Mouse (Mus musculus): ENCODE results near the gene Slc25a54. TPM values are rescaled to one million over a fixed set of nuclear protein-coding genes. Genes with fewer than 3 reads are reported as not detected.
A peak's percentile ranks its signal among the peaks of the same experiment; 100 is the strongest.

Gene Slc25a54
- total and polyA plus RNA-seq, 2 experiments from 2014 or later, result not detected

DNA sequence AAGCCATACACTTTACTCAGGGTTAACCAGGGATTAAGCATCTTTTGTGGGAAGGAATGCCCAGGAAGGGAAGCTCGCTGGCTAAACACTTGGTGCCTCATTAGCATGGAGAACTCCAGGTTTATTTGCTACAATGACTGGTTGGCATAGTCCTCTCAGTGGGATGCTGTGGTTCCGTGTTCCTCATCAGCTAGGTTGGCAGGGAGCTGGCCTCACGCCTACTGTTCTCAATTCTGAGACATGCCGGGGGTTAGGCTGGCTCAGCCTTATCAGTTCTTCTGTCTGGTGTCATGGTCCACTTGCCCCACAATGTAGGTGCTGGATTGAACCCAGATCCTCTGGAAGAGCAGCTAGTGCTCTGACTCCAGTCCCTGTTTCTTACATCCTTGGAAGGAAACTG is 72.3 kb downstream of the Slc25a54 start:
- Histone ChIP-seq H3K36me3 (replicated peaks; ENCODE audit: control insufficient read depth, insufficient read depth, low read length) (0 out of 2 replicates have a peak, but pooled peaks cover 4% of the 10 kb centered on the region), H3K4me2 (ENCODE audit: low read depth, low read length) (no peak overlapping the region), H3K9ac (replicated peaks; ENCODE audit: low read depth, low read length) (no peak overlapping the region), H3K27me3 (ENCODE audit: control insufficient read depth, insufficient read depth, low read length) (no peaks in the 10 kb centered on the region), H3K4me1 (ENCODE audit: control insufficient read depth, insufficient read depth) (no peaks in the 10 kb centered on the region), H3K4me3 (ENCODE audit: low read depth, low read length) (no peak overlapping the region), H3K27ac (ENCODE audit: low read depth) (no peak overlapping the region), H3K9me3 (replicated peaks; ENCODE audit: control insufficient read depth, low read length) (no peaks in the 10 kb centered on the region)
- DNase-seq (ENCODE audit: low spot score) (no peak), ATAC-seq (ENCODE audit: insufficient read depth, low read depth) (no peak)
- WGBS, result 78% methylated on average over 4 of the region's 4 CpGs
- TF ChIP-seq EP300 (IDR thresholded peaks at IDR 0.05; ENCODE audit: low read depth), result no peak
- no peak for TF ChIP-seq CTCF (IDR thresholded peaks at IDR 0.05; ENCODE audit: low read depth)

GRCm38 (mm10) chr3:109153410-109153809 is 73.1 kb downstream of the Slc25a54 start:
- no peak for TF ChIP-seq CTCF (IDR thresholded peaks at IDR 0.05; ENCODE audit: low read depth)
- no peak for TF ChIP-seq EP300 (IDR thresholded peaks at IDR 0.05; ENCODE audit: low read depth)
- Histone ChIP-seq H3K27me3 (ENCODE audit: control insufficient read depth, insufficient read depth, low read length) (no peaks in the 10 kb centered on the region), H3K36me3 (replicated peaks; ENCODE audit: control insufficient read depth, insufficient read depth, low read length) (0 out of 2 replicates have a peak, but pooled peaks cover 4% of the 10 kb centered on the region), H3K4me2 (ENCODE audit: low read depth, low read length) (no peak overlapping the region), H3K9me3 (replicated peaks; ENCODE audit: control insufficient read depth, low read length) (no peaks in the 10 kb centered on the region), H3K4me3 (ENCODE audit: low read depth, low read length) (no peak overlapping the region), H3K4me1 (ENCODE audit: control insufficient read depth, insufficient read depth) (no peaks in the 10 kb centered on the region), H3K27ac (ENCODE audit: low read depth) (no peak overlapping the region), H3K9ac (replicated peaks; ENCODE audit: low read depth, low read length) (no peak overlapping the region)
- 94% methylated on average over 6 of the region's 6 CpGs for WGBS
- ATAC-seq (ENCODE audit: insufficient read depth, low read depth), result no peak
- DNase-seq (ENCODE audit: low spot score), result no peak

DNA sequence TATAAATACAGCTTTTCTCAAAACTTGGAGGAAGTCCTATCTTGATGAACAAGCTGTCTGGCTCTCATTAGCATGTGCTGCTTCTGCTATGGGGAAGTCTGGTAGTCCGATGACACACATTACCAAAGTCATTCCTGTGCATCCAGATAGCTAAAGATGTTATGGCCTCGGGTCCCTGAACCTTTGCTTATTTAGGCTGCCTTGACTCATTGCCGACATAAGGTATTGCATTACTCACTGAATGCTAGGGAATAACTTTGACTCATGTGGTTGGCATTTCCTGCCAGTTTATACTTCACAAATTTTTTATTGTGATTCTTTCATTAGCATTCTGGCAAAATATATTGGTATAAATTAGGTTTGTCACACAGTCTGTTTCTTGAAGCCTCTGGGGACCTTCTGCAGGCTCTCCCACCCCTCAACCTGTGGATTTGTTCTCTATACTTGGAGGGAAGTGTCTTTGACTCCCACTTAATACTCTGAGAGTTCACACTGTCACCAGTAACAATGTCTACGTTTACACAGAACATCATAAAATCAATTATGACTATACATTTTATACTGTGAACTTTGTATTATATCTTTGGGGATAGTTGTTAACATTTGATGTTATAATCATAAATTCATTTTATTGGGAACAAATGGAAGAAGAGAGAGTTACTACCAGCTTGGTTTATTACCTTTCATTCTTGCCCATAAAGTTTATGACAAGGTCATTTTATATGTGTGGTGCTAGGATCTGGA is 75.8 kb downstream of the Slc25a54 start:
- no peak for DNase-seq (ENCODE audit: low spot score)
- H3K9ac ChIP-seq (replicated peaks; ENCODE audit: low read depth, low read length), result no peak overlapping the region
- H3K27ac ChIP-seq (ENCODE audit: low read depth), result no peak overlapping the region
- WGBS, result 61% methylated on average over 4 of the region's 4 CpGs
- peaks cover 18% of the 10 kb centered on the region; the same call in 1 of the 2 replicates for H3K36me3 ChIP-seq (replicated peaks; ENCODE audit: control insufficient read depth, insufficient read depth, low read length)
- H3K4me2 ChIP-seq (ENCODE audit: low read depth, low read length), result no peak overlapping the region
- H3K4me3 ChIP-seq (ENCODE audit: low read depth, low read length), result no peak overlapping the region
- H3K9me3 ChIP-seq (replicated peaks; ENCODE audit: control insufficient read depth, low read length), result no peaks in the 10 kb centered on the region
- ATAC-seq (ENCODE audit: insufficient read depth, low read depth), result no peak
- H3K4me1 ChIP-seq (ENCODE audit: control insufficient read depth, insufficient read depth), result no peaks in the 10 kb centered on the region
- no peak for TF ChIP-seq CTCF (IDR thresholded peaks at IDR 0.05; ENCODE audit: low read depth)
- TF ChIP-seq EP300 (IDR thresholded peaks at IDR 0.05; ENCODE audit: low read depth), result no peak
- no peaks in the 10 kb centered on the region for H3K27me3 ChIP-seq (ENCODE audit: control insufficient read depth, insufficient read depth, low read length)

- H3K4me2 ChIP-seq (ENCODE audit: low read depth, low read length), result no peak overlapping the region
- H3K27me3 ChIP-seq (ENCODE audit: control insufficient read depth, insufficient read depth, low read length), result no peaks in the 10 kb centered on the region
- ATAC-seq (ENCODE audit: insufficient read depth, low read depth) (no peak), DNase-seq (ENCODE audit: low spot score) (no peak)
- H3K4me1 ChIP-seq (ENCODE audit: control insufficient read depth, insufficient read depth), result no peaks in the 10 kb centered on the region
- 78% methylated on average over 3 of the region's 3 CpGs for WGBS
- no peak overlapping the region for H3K4me3 ChIP-seq (ENCODE audit: low read depth, low read length)
- peaks cover 27% of the 10 kb centered on the region for H3K36me3 ChIP-seq (replicated peaks; ENCODE audit: control insufficient read depth, insufficient read depth, low read length)
- H3K9ac ChIP-seq (replicated peaks; ENCODE audit: low read depth, low read length), result no peak overlapping the region
- no peak overlapping the region for H3K27ac ChIP-seq (ENCODE audit: low read depth)
- H3K9me3 ChIP-seq (replicated peaks; ENCODE audit: control insufficient read depth, low read length), result no peaks in the 10 kb centered on the region
- TF ChIP-seq CTCF (IDR thresholded peaks at IDR 0.05; ENCODE audit: low read depth) (no peak), EP300 (IDR thresholded peaks at IDR 0.05; ENCODE audit: low read depth) (no peak)
Measured at GRCm38 (mm10) chr3:109157481-109157880, 77.2 kb downstream of the Slc25a54 start.

DNA sequence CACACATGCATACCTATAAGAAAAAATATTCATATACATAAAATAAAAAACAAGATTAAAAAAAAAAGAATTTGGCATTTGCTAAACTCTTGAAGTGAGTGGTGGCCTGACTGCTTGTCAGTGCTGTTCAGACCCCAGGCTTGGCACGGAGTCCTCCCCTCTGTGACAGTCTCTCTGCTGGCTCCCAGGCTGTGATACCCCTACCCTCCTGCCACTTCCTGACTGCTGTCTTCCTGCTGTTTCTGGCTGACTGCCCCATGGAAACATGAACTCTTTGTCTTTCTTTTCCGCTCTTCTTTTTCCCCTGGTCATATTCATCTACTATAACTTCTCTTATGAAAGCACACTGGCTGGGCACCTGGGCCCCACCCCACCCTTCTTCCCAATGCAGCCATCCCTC is 83.8 kb downstream of the Slc25a54 start:
- Histone ChIP-seq H3K4me1 (ENCODE audit: control insufficient read depth, insufficient read depth) (no peaks in the 10 kb centered on the region), H3K27ac (ENCODE audit: low read depth) (no peak overlapping the region), H3K9ac (replicated peaks; ENCODE audit: low read depth, low read length) (no peak overlapping the region), H3K4me3 (ENCODE audit: low read depth, low read length) (no peak overlapping the region), H3K27me3 (ENCODE audit: control insufficient read depth, insufficient read depth, low read length) (no peaks in the 10 kb centered on the region), H3K4me2 (ENCODE audit: low read depth, low read length) (no peak overlapping the region), H3K36me3 (replicated peaks; ENCODE audit: control insufficient read depth, insufficient read depth, low read length) (peaks cover 59% of the 10 kb centered on the region), H3K9me3 (replicated peaks; ENCODE audit: control insufficient read depth, low read length) (no peaks in the 10 kb centered on the region)
- ATAC-seq (ENCODE audit: insufficient read depth, low read depth) (no peak), DNase-seq (ENCODE audit: low spot score) (no peak)
- TF ChIP-seq EP300 (IDR thresholded peaks at IDR 0.05; ENCODE audit: low read depth) (no peak), CTCF (IDR thresholded peaks at IDR 0.05; ENCODE audit: low read depth) (no peak)
- WGBS, result 68% methylated on average over 2 of the region's 2 CpGs

DNA sequence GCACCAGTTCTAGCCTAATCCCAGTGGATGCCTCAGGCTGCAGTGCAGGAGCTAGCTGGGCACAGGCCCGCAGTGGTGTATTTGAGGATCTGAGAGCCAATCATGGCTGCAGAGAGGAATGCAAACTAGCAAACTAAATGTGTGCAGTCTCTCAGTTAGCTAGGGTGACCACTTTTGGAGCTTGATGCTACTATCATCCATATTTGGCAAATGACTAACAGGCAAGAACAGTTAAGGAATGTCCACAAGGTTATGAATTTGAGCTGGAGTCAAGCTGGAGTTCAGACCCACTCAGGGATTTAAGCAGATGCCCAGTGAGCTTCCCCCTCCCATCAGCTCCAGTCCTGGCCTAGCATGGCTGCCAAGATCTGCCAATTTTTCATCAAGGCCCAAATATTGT is 84.4 kb downstream of the Slc25a54 start:
- Histone ChIP-seq H3K27ac (ENCODE audit: low read depth) (no peak overlapping the region), H3K27me3 (ENCODE audit: control insufficient read depth, insufficient read depth, low read length) (no peaks in the 10 kb centered on the region), H3K4me2 (ENCODE audit: low read depth, low read length) (no peak overlapping the region), H3K36me3 (replicated peaks; ENCODE audit: control insufficient read depth, insufficient read depth, low read length) (peaks cover 53% of the 10 kb centered on the region), H3K4me1 (ENCODE audit: control insufficient read depth, insufficient read depth) (no peaks in the 10 kb centered on the region), H3K9ac (replicated peaks; ENCODE audit: low read depth, low read length) (no peak overlapping the region), H3K4me3 (ENCODE audit: low read depth, low read length) (no peak overlapping the region), H3K9me3 (replicated peaks; ENCODE audit: control insufficient read depth, low read length) (no peaks in the 10 kb centered on the region)
- no peak for DNase-seq (ENCODE audit: low spot score)
- peak; percentile 33 for ATAC-seq (ENCODE audit: insufficient read depth, low read depth)
- TF ChIP-seq EP300 (IDR thresholded peaks at IDR 0.05; ENCODE audit: low read depth) (no peak), CTCF (IDR thresholded peaks at IDR 0.05; ENCODE audit: low read depth) (no peak)
- 71% methylated on average over 1 of the region's 1 CpGs for WGBS

All from heart, postnatal 0 days (tissue).